Mouse (Mus musculus): Measurements from ENCODE around the gene Gm45062.

The Gm45062 gene

DNA sequence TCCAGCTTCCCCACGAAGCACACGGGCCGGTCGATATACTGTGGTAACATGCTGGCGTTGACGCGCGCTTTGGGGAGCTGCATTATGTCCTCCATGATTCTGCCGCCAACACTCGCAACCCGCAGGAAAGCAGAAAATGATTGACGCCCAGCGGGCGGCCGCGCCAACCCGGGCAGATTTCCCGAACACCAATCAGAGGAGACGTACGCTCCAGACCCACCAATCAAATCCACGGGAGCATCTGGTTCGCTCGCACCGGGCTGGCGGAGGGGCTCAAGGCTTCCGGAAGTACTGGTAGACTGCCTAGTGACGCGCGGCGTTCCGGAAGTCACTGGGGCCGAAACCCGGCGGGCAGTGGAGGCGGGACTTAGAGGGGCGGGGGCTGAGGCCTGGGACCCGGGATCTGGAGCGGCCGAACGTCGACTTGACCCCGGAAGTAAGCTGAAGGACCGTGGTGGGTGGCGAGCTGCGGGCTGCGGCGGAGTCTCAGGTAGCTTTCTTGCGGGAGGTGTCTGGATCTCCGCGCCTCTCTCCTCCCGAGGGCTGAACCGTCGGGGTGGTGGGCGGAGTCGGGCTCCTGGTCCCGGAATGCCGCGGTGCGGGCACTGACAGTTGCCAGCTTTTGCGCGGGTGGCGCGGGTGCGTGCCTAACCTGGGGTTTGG, at the start of gene Gm45062, which contains the start of the genes Rpa3 and Umad1:
Gene Gm45062, plus strand, starts transcription at position 447 of the 663 bp plus-strand sequence.
Gene Rpa3, minus strand, starts transcription at position 170 of the 663 bp plus-strand sequence.
Gene Umad1, plus strand, starts transcription at position 285 of the 663 bp plus-strand sequence.
- DNase-seq, result peak; percentile 97

DNA sequence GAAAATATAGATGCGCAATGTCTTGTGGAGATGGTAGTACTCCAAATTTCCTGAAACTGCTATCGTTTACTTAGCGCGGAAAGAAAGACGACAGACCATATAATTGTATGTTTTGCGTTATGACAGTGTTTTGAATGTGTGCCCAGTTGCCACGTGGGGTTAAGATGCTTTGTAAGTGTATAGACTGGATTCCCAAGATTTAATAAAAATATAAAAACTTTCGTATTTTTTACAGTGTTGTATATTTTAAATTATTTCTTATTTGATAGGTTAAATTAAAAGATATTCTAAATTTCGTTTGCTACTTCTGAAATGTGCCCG, 49.4 kb upstream of the Gm45062 start:
- peak; percentile 17 for DNase-seq

DNA sequence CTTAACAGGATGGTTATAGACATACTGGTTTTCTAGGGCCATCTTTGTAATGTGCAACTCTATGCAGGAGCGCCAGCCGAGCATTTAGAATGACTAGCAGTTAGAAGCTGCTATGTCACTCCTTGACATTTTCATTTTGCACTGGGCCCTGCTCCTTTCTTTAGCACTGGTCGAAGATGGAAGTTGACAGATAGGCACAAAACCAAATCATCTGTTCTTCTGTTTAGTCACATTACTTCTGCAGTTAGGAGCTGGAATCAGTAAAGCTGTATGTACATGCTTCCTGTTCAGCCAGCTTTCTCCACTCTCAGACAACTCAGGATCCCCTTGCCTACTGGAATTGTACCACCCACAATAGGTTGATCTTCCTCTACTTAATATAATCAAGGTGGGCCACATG, 48.6 kb upstream of the Gm45062 start:
- DNase-seq, result no peak

DNA sequence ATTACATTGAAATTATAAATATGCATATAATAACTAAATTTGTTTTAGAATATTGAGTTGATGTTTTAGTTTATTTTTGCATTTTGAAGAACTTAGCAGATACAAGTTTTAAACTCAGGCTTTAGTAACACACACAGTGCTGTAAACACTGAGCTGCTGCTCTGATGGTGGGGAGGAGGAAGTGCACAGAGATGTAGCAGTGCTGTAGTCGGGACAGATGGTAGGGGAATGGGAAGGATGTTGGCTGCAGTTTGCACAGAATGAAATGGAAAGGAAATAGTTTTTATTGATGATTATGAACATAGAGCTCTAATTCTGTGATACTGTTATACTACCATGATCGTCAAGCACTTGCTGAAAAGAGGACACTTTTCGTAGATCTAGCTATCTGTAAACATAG, 32.2 kb upstream of the Gm45062 start:
- no peak for DNase-seq

DNA sequence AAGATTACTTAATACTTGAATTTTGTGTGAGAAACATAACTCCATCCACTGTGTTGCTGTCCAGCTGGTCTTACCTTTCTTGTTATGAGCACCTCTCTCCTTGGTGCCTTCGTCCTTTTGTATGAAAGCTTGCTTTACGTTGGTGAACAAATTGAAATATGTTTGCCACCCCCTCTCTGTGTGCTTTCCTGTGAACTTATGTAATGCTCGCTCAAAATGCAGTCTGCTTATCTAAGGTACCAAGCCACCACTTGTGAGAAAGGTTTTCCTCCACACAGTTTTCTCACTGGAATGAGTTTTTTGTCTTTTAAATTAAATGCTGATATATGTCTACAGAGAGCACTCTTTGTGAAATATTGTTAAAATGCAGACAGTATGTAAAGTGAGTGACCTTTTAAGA, 30.7 kb upstream of the Gm45062 start:
- DNase-seq, result no peak

DNA sequence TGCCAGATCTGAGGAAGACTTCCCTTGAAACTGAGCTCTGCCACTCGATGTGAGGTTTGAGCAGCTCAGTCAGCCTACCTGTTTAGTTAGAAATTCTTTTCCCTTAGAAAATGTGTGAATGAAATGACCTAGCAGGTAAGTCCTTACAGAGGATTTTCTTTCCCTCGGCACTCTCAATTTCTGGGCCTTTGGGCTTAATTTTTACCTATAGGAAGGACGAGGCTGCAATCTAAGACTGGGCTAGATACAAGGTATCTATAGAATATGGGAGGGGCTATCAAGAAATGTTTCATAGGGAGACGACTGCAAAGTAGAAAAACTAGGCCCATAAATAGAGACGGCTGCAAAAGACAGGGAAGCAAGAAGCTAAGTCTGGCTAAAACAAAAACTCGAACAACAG, 934 bp upstream of the Gm45062 start:
- no peak for DNase-seq

DNA sequence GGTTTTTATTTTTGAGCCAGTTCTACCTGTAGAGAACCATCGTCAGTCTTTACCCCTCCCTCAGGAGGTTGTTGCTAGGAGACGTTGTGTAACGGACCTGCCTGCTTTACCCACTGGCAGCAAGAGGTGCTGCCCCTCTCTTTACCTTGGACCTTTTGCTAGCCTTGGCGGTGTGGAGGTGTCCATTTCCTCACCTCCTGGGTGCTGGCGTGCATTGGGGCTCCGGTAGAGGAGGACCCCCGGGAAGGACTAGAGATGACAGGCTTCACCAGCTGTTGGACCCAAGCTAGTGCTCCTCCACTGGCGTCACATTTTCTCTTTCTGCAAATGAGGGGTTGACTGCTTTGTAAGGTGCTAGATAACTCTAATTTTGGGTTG, 406 bp downstream of the Gm45062 start:
- peak; percentile 33 for DNase-seq

DNA sequence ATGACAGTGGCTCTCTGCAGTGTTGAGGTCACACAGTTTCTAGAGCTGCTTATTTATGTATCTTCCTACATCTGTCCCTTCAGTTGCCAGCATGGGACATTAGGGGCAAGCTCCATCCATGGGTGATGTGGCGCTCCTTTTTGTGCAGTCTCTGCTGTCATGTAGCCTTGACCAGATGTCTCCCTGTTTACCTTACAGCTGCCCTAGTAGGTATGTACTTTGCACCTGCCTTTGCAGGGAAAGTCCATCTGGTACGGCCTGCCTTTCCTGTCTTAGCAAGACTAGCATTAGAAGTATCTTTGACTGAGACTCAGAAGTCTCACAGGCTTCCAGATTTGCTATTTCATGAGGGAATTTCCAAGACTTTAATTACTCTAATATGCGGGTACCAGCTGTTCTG, 11.8 kb downstream of the Gm45062 start:
- DNase-seq, result no peak

DNA sequence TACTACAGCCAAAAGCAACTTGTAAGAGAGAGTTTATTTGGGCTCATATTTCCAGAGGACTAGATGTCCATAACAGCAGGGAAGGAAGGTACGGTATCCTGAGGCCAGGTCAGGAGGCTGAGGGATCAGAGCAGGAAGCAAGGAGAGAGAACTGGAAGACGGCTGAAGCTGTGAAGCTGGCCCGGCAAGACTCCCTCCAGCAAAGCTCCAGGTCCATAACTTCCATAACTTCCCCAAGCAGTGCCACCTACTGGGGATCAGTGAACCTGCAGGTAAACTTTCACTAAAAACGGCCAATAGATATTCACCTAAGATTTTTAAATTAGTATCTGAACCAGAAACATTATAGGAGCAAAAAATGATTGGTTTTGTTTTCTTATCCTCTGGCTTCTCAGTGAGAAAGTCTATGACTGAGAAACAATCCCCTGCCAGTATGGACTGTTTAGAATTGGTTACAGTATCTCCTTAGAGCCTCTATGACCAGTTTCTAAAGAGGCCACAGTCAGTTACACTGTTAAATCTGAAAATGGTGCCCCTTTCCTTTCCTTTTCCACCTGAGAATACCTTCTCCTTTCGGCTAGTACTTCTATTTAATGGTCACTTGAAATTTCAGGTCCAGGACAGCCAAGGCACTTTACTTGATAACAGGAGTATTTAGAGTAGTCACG, 15.3 kb downstream of the Gm45062 start:
- peak; percentile 42 for DNase-seq

DNA sequence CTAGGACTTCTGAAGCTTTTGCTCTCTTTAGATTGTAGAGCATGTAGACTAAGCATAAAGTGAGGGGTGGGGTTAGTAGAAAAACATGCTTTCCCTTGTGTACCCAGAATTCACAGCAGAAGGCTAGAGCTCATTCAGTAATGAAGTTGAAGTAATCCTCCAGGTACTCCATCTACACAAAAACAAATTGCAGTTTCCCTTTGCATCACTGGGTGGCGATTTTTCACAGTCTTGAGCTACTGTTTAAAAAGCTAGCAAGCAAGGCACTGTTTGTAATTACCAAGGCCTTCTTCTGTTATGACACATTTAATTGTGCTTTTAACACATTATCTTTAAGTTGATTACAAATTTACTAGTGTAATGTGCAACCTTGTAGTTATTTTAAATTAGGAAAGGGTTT, 15.8 kb downstream of the Gm45062 start:
- DNase-seq, result peak; percentile 60

DNA sequence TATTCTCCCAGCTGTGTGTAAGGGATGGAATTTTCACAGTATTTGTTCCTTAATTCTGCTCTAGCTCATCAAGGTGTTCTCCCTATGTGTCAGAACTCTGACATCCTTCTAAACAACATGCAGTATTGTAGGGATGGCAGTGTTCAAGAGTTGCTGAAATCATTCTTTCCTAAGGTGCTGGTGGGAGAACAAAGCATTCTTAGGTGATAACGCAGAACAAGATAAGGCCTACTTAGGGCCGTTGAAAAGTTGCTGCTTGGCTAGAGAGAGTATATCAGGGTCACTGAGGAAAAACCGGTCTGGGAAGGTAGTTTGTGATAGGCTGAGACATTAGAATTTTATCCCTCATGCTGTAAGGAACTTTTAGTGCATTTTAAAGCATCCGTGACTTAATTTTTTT, 17.2 kb downstream of the Gm45062 start:
- DNase-seq, result no peak

DNA sequence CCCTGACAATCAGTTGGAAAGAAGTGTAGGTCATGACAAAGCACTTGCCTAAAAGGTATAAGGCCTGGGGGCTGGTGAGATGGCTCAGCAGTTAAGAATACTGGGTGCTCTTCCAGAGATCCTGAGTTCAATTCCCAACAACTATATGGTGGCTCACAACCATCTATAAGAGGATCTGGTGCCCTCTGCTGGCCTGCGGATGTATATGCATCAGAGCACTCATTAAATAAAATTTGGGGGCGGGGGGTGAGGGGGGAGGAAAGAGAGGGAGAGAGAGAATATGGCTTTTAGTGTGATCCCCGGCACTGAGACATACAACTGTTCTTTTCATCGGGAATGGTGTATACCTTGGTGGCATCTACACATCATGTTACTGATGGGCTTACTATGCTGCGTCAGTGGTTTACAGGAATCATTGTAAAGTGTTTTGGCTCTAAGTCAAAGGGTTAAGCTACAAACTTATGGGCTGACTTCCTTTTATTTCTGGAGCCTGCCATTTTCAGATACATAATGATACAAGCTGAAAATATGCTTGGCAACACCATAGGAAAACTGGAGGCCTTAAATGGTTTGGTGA, 19.3 kb downstream of the Gm45062 start:
- peak; percentile 8 for DNase-seq

DNA sequence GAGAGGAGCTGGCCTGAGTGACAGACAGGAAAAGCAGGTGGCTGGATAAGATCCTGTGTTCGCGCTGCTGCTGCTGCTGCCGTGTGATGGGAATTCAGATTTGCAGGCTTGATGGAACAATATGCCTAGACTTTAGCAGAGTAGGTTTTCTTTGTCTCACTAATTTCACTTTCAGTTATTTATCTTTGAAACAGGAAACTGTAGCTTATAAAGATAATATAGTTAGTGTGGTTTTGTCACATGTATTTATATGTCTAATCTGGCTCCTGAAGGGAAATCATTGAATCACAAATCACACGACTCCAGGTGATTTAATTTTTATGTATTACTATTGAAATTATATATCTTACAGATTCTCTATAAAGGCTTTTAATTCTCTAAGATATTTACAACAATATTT, 24.0 kb downstream of the Gm45062 start:
- no peak for DNase-seq

DNA sequence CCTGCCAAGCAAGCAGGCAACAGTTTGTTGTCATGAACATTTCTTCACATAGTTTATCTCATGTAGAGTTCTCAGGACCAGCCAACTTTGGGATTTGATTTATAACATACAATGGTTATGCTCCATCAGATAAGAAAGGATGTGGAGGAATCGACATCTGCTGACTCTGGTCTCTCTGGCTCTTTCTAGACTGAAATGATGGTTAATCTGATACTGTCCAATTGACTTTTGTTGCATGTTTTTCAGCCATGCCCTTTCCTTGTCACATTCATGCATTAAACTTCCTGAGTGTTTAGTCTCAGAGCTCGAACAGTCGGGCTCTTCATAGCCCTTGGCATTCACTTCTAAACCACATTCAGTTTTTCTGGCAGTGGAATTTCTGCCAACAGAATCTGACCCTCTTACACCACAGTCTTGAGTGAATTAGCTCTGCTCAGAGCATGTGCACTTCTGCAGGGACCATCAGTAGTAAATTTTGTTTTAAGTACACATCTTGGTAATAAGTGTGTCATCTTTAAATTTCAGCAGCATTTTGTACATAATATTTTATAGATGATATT, 26.2 kb downstream of the Gm45062 start:
- no peak for DNase-seq

DNA sequence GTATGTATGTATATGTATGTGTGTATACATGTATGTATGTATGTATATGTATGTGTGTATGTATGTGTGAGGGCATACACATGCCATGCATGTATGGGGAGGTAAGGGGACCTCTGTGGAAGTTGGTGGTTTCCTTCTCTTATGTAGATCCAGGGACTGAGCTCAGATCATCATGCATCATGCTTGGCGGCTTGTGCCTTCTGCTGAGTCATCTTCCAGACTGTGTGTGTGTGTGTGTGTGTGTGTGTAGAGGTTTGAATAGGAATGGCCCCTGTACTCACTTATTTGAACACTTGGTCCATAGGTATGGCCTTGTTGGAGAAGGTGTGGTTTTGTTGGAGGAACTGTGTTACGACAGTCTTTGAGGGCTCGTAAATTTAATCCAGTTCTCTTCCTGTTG, 26.9 kb downstream of the Gm45062 start:
- DNase-seq, result no peak

DNA sequence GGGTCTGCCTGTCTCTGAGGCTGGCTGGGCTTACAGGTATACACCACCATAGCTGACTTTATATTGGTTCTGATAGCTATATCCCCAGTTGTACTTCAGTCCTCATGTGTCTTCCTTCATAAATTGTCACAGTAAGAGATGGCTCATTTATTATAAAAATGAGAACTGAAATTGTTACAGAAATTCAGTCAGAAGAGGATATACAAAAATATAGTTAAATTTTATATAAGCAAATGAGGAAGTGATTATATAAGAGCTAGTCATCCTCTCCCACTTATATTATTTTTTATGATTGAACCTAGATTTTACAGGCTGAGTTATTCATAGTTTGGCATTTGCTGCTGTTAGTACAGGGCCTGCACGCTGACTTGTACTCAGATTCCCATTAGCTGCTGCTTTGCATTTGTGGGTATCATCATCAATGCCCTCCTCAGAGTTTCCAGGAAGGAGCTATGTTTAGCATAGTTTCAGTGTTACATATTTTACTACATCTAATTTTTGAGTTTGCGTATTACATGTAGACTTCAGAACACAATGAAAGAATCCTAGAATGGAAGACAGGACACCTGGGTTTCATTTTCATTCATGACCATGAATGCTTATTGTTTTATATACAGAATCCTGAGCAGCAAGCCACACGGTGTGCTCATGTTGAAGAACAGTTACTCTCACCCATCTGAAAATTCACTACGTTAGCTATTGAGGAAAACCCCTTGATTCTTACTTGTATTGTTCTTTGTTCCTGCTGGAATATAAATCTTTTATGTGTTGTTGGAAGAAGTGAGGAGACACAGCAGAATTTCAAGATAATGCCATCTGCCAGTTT, 29.7 kb downstream of the Gm45062 start:
- no peak for DNase-seq

DNA sequence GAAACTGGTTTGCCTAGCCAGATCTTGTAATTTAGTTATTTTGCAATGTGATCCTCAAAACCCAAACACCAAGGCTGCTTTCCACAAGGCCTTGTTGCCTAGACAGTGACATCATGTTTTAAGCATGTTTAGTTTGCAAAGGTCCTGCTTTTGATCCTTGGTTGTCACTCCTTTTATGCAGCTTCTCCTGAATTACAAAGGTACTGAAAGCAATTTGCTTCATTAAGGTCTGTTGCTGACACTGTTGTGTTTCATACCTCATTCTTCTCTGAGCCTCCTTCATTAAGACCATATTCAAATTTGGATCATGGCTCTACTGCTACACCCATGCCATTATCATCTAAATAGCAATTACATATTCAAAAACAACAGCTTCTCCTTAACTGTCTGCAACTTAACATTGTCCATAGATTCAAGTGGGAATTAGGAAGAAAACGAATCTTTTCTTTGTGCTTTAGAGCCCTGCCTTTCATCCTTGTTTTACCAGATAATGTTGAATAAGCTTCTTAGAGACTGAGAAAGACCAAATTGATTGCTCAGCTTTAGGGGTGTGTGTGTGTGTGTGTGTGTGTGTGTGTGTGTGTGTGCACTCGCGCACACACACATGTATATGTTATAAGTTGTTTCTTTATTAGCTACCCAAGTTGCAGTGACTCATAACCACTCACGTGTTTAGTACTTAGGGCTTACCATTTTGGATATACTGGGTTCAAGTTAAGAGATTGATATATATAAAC, 35.0 kb downstream of the Gm45062 start:
- no peak for DNase-seq

DNA sequence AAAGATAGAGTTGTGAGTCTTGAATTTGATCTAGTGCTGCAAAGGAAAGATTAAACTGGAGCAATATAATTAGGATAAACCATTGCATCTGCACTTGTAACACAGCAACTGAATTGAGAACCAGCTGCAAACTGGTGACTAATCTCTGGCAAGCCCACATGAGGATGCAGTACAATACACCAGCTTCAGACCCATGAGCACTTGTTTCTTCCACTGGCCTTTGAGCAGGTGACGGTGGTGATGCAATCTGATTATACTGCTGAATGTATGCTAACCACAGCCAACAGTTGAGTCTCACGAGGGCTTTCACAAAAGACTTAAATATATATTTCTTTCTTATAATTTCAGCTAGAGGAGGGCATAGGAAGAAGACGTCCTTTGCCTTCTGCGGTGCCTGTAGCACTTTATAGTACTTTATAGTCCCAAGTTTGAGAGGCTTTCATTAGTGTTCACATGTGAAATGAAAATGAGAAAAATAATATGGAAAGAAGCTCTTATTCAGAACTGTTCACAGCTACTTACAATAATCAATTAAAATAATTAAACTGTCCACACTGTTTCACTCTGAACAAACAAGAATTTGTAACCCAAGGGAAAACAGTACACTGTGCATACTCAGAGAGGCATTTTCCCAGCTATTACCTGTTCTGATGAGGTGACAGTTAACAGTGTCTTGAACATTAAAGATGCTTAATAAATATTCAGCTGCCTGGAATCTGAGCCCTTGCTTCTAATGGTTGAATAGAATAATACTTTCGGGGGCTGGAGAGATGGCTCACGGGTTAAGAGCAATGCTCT, 40.0 kb downstream of the Gm45062 start:
- no peak for DNase-seq

DNA sequence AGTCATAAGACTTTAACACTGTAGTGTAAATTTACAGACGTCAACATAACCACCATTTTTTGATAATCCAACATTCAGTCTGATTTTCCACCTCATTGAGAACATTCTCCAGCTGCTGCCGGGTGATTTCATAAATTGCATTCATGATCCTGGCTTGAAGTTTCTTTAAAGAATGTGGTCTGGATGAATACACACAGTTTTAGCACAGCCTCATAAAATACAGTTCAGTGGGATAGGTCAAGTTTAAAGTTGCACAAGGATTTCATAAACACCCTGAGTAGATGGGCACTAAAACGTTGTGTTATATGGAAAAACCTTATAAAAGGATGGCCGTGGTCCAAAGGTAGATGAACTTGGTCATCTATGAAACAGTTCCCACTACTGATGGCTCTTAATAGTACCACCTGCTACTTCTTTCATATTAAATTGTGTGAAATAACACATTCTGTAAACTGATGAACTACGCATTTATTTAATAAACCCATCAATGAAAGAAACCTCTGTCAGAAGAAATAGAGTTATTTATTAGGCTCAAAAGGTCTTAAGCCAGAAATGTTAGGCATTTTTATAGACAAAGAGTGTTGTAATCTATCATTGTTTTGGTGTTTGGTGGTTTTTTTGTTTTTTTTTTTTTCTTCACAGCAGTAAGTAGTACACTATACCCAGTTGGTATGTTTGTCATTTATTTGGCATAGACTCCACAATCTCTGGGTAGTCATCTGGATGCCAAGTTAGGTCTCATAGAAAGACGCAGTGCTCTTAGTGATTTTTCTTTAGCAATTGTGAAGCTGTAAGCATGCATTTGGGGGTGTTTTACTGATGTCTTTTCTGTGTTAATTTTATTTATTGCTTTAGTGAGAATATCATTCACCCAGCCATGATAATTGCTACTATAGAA, 48.9 kb downstream of the Gm45062 start:
- DNase-seq, result no peak

DNA sequence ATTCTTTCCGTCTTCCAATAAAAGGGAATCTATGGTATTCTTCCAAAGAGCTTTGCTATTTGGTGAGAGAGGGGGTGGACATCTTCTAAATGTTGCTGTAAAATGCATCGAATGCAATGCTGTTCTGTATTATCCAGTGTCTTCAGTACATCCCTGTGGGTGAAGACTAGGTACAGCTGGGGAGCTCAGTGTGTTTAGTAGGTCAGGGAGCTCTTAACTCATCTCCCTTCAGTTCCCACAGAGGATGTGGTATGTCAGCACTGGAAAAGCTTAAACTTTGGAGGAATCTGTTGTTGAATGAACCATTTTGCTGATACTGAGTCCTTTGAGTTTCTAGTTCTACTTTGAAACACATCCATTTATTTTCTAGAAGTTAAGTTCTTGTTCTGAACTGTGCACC, 53.3 kb downstream of the Gm45062 start:
- DNase-seq, result no peak

DNA sequence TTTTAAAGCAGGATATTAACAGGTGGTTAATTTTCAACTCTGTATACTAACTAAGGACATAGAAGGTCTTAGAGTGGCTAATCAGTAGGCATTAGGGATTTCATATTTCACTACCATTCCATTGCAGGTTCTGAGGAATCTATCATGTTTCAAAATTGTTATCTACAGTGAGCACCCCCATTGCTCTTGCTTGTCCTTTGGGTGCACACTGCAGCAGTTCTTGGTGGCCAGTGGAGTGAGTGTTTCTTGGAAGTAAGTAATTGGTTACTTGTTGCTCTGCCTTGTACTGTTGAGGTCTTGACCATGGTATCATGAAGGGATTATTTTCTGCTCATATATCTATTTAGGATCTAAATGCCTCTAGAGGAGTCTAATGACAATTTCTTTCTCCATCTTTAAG, 57.0 kb downstream of the Gm45062 start:
- no peak for DNase-seq

All from right cerebral cortex, postnatal 4 days (tissue).